ENCODE assay signal across 7 mouse cellular contexts in genomic region chr19:45847016-45847732, GRCm38 (mm10). TPM values are rescaled to one million over a fixed set of nuclear protein-coding genes. Genes with fewer than 3 reads are reported as not detected.
A peak's percentile ranks its signal among the peaks of the same experiment; 100 is the strongest.
DNase-seq lines count a peak whose midpoint lies in the region; TF ChIP-seq lines count a peak whose summit lies in the region.

No protein-coding gene starts in this region.

- H3K9ac ChIP-seq in CH12.LX (ENCODE audit: insufficient read depth, low read depth): no peak overlapping the region

- TF ChIP-seq POLR2A in CH12.LX (IDR thresholded peaks at IDR 0.05; ENCODE audit: low read depth, low read length): no peak

- DNase-seq in left cerebral cortex, adult 18-20 months (ENCODE audit: low spot score in 2 of 2): peak; percentile 24 to 36
- DNase-seq in left cerebral cortex, postnatal 25 days (ENCODE audit: low spot score in 2 of 2): no peak
- DNase-seq in CH12.LX (ENCODE audit: extremely low read depth): peak; percentile 44
- DNase-seq in T-cell, adult 2 months (ENCODE audit: low spot score): peak; percentile 41
- peak; percentile 7 for DNase-seq in lung, postnatal 14 days
- no peak for DNase-seq in midbrain, embryonic 10.5 days (ENCODE audit: low spot score)
- no peak for DNase-seq in gastrocnemius, postnatal 10 days

- H3K27me3 ChIP-seq in CH12.LX (replicated peaks): no peaks in the 10 kb centered on the region
- no peaks in the 10 kb centered on the region for H3K27me3 ChIP-seq in midbrain, embryonic 10.5 days (ENCODE audit: low read depth, poor library complexity, severe bottlenecking)

- peak; percentile 60 for TF ChIP-seq RAD21 in CH12.LX (IDR thresholded peaks at IDR 0.05; ENCODE audit: low read depth, low read length)

- H3K79me2 ChIP-seq in CH12.LX (replicated peaks; ENCODE audit: control insufficient read depth, extremely low read depth, insufficient read depth, poor library complexity, severe bottlenecking): no peaks in the 10 kb centered on the region

- 96% methylated on average over 3 of the region's 3 CpGs for WGBS in midbrain, embryonic 10.5 days

- peak; percentile 45 to 73 for TF ChIP-seq CTCF in CH12.LX (conservative IDR thresholded peaks at IDR 0.05 in 1 of 2, IDR thresholded peaks at IDR 0.05 in 1 of 2; ENCODE audit: low read depth in 2 of 2, low read length in 2 of 2)

- no peak overlapping the region for H3K4me2 ChIP-seq in CH12.LX (ENCODE audit: insufficient read depth, low read depth, poor library complexity, severe bottlenecking)

- intact Hi-C loops in left cerebral cortex, postnatal 25 days (cut with DNase I): no loop called here

- in situ Hi-C loops in CH12.LX (cut with MboI; ENCODE audit: low pct_ligation_motif_present, low pct_unique_long_range_greater_than_20kb, low sequenced_read_pairs): no loop called here

- no peak overlapping the region for H3K4me3 ChIP-seq in CH12.LX (replicated peaks in 1 of 3; ENCODE audit: low read depth in 2 of 3, low read length in 2 of 3, poor library complexity in 1 of 3)
- H3K4me3 ChIP-seq in midbrain, embryonic 10.5 days: no peak overlapping the region

- peaks cover 3 to 39% of the 10 kb centered on the region in 2 experiments; a peak in 2 of 4 replicates for H3K4me1 ChIP-seq in CH12.LX (ENCODE audit: control insufficient read depth in 1 of 2, insufficient read depth in 2 of 2)
- H3K4me1 ChIP-seq in midbrain, embryonic 10.5 days: peaks cover 20% of the 10 kb centered on the region

- H3K27ac ChIP-seq in CH12.LX (ENCODE audit: insufficient read depth, low read depth): no peak overlapping the region
- H3K27ac ChIP-seq in midbrain, embryonic 10.5 days (replicated peaks): no peak overlapping the region

- dilution Hi-C loops in CH12.LX (cut with MboI; ENCODE audit: extremely low pct_ligation_motif_present, extremely low pct_unique_long_range_greater_than_20kb, low sequenced_read_pairs): no loop called here

- H3K36me3 ChIP-seq in CH12.LX (replicated peaks in 1 of 2; ENCODE audit: control insufficient read depth in 1 of 2, insufficient read depth in 1 of 2, low read length in 1 of 2): no peaks in the 10 kb centered on the region
- H3K36me3 ChIP-seq in midbrain, embryonic 10.5 days: no peaks in the 10 kb centered on the region

- no peak for TF ChIP-seq EP300 in CH12.LX (IDR thresholded peaks at IDR 0.05; ENCODE audit: low read length)

- no peaks in the 10 kb centered on the region for H3K9me3 ChIP-seq in CH12.LX (replicated peaks; ENCODE audit: low read length)
- no peaks in the 10 kb centered on the region for H3K9me3 ChIP-seq in midbrain, embryonic 10.5 days (replicated peaks)

TF ChIP-seq in CH12.LX, 34 proteins besides CTCF, POLR2A, EP300 and RAD21:
- TF ChIP-seq KAT2A (IDR thresholded peaks at IDR 0.05; ENCODE audit: insufficient replicate concordance, low read length): no peak
- TF ChIP-seq SMC3 (IDR thresholded peaks at IDR 0.05; ENCODE audit: low read depth, low read length): peak; percentile 49
- no peak for TF ChIP-seq ZKSCAN1 (IDR thresholded peaks at IDR 0.05; ENCODE audit: borderline replicate concordance, low read depth, low read length)

RNA-seq across cellular contexts. Expression of gene Kcnip2, which starts 31.3 kb away (rescaled TPM):
- total RNA-seq in left cerebral cortex, adult 18-20 months (2021): 100 to 1,000 TPM; 148 to 164 TPM
- total RNA-seq in left cerebral cortex, postnatal 25 days (2021): 100 to 1,000 TPM; 141 to 165 TPM
- total RNA-seq in CH12.LX (2012; rRNA removed) (not detected in 2 replicates), CH12.LX (2014; rRNA removed) (not detected in 2 replicates)
- polyA plus RNA-seq in CH12.LX (2012; ENCODE audit: insufficient read length, low read depth): not detected in 2 replicates
- polyA plus RNA-seq in midbrain, embryonic 10.5 days (2016; fragmentation: Nextera tagmentation; extraction: Ambion mirVana): 0.53 and 0.89 TPM in 2 replicates
- under 1 TPM; 0.40 to 0.79 TPM for total RNA-seq in gastrocnemius, postnatal 10 days (2021)

Comparison
In these comparisons a context has a peak if more than half of its experiments do, and no peak if none do; other contexts are left out.
1. DNase-seq: peak in left cerebral cortex, adult 18-20 months (2 of 2), CH12.LX (single experiment), T-cell, adult 2 months (single experiment) and lung, postnatal 14 days (single experiment); none in left cerebral cortex, postnatal 25 days (0 of 2), midbrain, embryonic 10.5 days (single experiment) and gastrocnemius, postnatal 10 days (single experiment).
2. RNA of gene Kcnip2, which starts 31.3 kb away (total RNA-seq): 141 to 165 TPM in left cerebral cortex, postnatal 25 days and 148 to 164 TPM in left cerebral cortex, adult 18-20 months; 0.40 to 0.79 TPM in gastrocnemius, postnatal 10 days and not detected in CH12.LX; every median in the first group is over 10 times any median in the second.